Mouse (Mus musculus) bone marrow, adult 2 months (tissue): ENCODE measurements around the gene Afmid.

ENCODE experiments used
- CTCF ChIP-seq: fragments of 200-500 bp; IDR thresholded peaks from 2 replicates; pipeline ENCODE4 v1.5.1; 2011; ENCODE audit warnings: low read length, control low read depth; ENCODE audit not compliant: control insufficient read depth, insufficient read depth
- POLR2A ChIP-seq: fragments of 200-500 bp; IDR thresholded peaks from 2 replicates; pipeline ENCODE4 v1.6.1; 2011; ENCODE audit warnings: low read depth, mild to moderate bottlenecking, control low read depth, low read length, borderline replicate concordance; ENCODE audit not compliant: control insufficient read depth

GRCm38 (mm10) chr11:117778851-117779433 lies 46.8 kb upstream of the Afmid start:
- TF ChIP-seq POLR2A (no peak), CTCF (no peak)
